Mouse (Mus musculus) ovary, postnatal 36 days (tissue): ENCODE measurements at regions not wholly inside any gene's neighbourhood (a gene's known extent, or its start where the extent isn't known, plus 50 kb on each side); places are given as distances from the start of the nearest gene placed in this dataset.
"Not testable (repeated sequence)": the region's sequence is repeated elsewhere in the genome, so short reads cannot be mapped to it uniquely, and the experiment has no call there.

Source experiments
- DNase-seq: peaks from one replicate; pipeline ENCODE4 v3.0.0; 2022; ENCODE audit warnings: low spot score, mixed read lengths

DNA sequence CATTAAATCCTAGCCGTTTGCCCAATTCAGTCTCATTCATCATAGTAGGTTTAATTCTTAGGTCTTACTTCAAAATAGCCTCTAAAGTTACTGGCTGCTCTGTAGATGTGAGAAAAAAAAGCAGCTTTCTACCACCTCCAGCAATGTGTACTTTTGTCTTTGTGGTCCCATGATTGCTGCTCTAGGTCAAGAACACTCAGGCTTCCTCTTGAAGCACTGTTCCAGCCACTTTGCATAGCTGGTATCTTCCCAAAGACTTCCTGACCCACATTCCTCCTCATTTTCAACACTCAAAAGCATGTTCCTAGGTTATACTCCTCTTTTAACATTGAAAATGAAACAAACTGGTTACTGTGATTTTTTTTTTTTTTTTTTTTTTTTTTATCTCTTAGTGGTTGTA is 973.2 kb downstream of the Ttll7 start:
- no peak for DNase-seq

DNA sequence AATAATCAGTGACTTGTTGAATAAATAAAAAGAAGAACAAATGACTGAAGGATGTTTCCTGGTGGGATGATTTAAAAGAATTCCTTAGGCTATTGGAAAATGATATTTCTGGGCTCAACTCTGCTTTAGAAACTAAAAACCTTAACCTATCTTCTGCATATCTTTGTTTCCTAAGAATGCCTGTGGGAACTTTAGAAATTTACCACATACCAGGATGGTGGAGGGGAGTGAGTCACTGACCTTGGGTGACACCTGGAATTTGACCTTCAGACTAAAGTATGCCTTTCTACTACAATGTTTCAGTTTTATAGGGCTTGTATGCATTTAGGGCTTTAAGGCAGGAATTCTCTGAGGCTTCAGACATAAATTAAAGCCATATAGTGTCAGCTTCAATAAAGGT is 972.3 kb downstream of the Ttll7 start:
- no peak for DNase-seq

DNA sequence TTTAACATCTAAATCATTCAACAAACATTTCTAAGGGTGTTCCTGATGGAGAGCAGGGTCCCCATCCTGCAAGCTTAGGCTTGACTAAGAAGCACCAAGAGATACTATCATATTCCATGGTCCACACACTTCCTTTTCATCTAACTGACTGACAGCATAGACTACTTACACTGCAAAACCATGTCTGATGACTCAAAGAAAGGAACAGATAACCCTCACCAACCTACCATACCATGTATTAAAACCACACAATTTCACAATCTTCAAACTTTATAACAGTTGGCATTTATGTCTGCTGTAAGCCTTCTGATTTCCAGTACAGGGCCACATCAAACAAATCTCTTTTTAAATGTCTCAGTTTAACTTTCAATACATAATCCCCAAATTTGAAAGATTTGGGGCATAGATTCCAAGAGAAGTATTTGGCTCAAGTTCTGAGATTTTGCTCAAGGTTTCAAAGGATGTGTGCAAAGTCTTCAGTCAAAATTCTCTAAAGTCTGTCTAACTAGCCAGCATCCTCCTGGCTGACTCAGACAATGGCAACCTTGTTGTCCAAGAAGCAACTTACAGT is 962.0 kb downstream of the Ttll7 start:
- no peak for DNase-seq

DNA sequence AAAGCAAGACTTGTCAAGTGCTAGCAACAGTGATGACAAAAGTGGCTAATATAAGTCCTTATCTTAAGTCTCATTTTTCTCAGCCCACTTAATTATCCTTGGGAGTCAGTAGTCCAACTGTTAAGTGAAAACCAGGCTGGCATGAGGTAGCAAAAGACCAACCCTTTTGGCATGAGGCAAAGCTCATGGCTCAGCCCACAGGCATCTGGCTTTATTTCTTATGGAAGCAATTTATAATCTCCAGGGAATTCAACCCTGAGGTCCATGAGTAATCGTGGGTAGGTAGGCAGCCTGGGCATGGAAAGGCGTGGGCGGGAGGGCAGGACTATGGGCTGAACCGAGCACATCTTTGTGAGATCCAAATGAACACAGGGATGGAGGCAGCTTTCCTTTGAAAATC is 950.4 kb downstream of the Ttll7 start:
- DNase-seq: no peak

DNA sequence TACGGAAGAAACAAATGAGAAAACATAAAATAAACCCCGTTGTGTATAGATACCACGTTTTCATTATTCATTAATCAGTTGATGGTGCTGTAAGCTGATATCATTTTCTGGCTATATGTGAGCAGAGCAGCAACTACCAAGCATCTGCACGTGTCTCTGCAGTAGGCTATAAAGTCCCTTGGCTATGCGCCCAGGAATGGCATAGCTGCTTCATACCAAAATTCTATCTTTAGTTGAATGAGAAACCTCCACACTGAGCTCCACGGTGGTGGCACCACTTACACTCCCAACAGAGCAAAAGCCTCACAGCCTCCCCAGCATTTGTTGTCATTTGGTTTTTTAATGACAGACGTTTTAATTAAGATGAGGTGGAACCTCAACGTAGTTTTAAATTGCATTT is 944.4 kb downstream of the Ttll7 start:
- no peak for DNase-seq

DNA sequence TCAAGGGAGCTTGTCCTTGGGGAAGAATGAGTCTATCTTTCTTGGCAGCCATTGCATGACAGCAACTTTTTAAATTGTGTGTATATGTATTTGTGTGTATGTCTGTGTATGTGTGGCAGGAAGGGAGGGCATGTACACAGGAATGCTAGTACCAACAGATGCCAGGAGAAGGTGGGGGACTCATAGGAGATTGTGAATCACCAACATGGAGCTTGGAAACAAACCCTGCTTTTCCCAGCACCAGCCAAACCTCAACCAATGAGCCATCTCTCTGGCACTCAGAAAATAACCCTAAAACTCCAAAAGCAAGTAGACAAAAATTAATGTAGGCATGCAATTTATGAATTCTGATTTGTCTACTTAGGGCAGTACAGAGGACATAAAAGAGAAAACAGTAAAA is 942.9 kb downstream of the Ttll7 start:
- DNase-seq: no peak

DNA sequence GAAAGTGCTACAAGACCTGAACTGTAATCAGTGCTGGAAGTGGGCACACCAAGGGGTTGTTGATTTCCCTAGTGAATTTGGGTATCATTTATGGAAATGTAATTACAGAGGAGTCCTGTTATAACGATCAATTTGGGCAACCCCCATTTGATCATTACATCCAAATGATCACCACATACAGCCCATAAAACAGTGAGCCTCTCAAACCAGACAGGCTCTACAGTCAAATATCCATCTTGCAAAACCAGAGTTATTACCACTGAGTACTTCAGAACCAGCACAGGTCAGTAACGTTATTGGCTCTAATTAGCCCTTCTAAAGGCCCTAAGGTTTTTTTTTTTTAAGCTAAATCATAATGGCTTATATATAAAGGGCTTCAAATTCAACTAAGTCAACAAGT is 934.4 kb downstream of the Ttll7 start:
- DNase-seq: no peak

DNA sequence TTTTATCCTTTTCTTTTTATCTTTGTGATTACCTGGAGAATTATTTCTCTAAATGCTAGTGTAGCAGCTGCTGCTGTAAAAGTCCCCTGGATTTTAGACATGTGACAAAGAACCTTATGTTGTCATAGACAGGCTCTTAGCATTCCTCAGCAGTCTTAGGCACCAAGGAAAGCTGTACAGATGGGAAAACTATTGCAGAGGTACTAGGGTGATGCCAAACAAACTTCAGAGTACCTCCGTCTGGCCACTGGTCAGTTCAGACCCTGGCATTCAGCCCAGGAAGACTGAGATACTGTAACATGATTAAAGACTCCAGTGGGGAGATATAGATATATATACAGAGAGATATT is 898.6 kb downstream of the Ttll7 start:
- no peak for DNase-seq

DNA sequence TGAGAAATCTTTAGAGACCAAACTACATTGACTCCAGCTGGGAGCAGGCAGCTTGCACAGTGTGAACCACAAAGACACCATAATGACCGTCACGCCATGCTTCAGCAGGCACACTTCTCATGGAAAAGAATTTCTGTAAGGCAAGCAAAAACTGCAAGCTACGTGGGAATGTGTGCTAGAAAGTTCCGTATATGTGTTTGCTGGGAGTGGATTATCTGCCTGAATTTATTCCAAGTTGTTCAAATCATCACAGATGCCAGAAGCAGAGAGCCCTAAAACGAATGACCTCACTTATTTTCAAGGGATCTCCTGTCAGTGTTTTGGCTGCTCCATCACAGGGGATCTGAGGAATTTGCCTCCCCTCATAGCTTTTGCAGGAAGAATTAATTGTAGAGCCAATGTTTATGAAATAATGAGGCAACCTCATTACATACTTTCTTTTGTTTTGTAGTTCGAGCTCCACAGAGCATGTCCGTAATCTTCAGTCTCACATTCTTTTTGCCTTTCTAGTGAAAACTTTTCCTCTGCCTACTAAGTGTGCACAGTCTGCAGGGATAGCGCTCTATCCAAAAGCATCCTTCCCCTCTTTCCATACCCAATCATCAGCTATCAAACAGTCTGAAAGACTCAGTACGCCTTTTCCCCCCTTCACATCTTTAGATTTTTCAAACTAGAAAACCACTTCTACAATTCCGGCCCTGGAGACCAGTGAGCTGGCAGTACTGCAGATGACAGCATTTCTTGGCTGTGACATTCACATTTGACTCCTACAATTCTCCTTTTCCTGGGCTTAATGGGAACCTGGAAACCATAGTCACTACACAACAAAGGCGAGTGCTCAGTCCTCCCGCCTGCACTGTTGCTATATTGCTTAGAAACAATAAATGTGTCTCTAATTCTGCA is 898.0 kb downstream of the Ttll7 start:
- no peak for DNase-seq

DNA sequence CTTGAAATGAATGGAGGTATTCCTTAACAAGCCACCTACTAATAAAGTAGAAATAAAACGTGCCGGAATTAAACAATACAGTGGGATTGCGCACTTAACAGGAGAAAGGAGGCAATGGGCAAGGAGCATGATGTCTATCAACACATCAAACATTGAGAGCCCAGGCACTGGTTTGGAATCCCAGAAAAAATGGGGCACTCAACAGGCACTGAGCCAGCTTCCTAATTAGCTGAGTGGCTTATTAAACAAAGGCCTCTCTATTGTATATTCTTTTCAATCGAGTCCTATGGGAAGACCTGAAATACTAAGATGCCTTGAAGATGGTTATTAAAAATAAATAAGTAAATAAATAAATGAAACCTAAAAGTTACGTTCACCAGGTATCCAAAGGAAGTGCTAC is 897.3 kb downstream of the Ttll7 start:
- DNase-seq: no peak

DNA sequence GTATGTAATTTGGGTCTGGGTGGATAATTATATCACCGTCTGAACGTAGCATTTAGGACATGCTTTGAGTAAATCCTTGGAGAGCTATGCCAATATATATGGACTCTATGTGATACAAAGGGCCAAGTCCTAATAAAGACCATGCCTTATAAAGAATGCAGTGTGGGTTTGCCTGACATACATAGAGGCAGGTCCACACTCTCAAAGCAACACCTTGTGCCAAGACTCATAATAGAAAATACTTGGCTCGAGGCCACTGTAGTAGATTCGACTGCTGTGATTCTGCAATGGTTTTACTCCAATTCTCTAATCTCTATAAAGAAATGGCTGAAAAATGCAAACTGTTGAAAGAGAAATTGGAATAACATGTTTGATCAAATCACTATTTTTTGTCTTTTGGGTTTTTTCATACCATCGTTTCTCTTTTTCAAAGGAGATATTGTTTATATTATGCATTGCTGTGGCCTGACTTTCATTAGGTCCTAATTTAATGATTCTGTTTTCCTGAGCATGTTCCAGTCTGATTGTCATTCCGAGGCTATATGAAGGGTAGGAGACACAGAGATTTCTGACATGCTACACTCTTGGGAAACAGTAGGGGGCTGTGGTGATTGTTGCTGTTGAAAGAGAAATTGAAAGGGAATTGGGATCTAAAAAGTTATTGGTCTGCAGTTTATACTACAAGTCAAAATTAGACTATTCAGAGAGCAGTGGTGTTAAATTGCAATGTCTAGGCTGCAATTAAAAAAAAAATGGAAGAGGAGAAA is 884.7 kb downstream of the Ttll7 start:
- DNase-seq: no peak

DNA sequence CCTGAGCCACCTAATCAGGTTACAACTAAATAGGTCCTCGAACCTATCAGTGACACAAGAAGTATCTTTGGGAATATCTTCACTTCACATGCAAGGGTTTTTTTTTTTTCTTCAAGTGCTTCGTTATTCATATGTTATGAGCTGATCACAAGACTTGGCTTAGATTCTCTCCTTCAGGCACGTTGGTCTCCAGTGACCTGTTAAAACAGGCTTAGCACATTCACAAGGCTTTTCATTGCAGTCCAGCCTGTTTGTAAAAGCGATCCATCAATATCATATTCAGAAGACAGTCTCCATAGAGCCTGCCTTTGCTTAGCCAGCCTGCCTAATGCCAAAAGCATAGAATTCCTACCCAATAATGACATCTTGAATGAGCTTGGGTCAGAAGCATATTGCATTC is 864.2 kb downstream of the Ttll7 start:
- DNase-seq: no peak

DNA sequence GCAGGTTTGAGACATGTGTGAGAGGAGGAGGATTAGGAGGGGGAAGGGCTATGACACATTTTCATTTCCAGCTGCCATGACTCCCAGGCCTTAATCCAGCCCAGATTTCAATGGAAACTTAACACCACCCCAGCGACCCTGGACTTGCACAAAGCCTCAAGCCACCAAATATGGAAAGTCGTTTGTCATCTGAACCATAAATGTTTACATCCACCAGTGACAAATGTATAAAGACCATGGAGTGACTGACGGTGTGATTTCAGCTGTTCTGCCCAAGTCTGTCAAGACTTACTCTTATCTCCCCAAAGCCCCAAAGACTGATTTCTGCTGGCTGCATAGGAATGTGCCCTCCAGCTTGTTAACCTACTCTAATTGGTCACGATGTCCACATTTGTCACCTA is 855.2 kb downstream of the Ttll7 start:
- DNase-seq: no peak

DNA sequence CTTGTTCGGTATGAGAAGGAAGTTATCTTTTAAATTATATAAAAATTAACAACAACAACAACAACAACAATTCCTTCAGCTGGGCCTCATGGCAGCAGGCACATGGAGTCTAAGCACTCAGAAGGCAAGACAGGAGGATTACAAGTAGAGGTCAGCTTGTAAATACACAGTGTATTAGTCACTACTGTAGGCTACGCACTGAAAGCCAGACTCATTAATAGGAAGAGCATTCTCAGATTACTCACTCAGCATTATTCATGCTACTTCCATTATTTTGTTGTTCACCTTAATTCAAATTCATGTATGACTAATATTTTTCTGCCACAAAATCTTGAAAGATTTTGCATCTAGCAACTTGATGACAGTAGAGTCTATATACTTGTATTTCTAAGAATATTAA is 831.6 kb downstream of the Ttll7 start:
- no peak for DNase-seq

DNA sequence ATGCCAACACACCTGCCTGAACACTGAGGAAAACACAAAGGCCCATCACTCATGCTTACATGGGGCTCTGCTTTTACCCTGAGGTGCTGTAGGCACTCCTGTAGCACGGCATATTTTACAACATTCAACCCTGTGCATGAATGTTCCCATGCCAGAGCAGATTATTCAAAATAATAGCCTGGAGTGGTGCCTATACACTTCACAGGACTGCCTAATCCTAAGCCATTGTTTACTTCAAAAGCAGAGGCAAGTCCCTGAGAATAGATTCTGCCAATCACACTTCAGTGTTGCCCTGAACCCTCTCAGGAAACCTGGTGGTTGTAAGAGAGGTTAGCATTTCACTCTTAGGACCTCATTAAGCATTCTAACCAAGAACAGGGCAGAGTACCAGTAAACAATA is 828.1 kb downstream of the Ttll7 start:
- no peak for DNase-seq

DNA sequence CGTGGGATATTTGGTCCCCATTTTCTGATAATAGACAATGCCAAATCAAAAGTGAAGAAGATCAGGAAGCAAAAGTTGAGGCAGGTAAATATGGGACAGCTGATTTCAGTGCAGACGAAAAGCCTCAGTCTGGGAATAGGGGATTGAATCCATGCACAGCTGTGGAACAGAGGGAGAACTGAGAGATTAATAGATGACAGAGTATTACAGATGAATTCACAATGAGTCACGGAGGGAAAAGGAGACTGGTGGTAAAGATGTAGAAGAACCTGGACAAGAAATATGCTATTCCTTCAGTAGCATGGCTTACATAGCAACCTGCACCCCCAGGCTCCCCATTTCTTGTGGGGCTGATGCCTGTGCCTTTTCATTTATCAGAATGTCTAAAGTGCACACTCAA is 810.4 kb downstream of the Ttll7 start:
- DNase-seq: no peak

DNA sequence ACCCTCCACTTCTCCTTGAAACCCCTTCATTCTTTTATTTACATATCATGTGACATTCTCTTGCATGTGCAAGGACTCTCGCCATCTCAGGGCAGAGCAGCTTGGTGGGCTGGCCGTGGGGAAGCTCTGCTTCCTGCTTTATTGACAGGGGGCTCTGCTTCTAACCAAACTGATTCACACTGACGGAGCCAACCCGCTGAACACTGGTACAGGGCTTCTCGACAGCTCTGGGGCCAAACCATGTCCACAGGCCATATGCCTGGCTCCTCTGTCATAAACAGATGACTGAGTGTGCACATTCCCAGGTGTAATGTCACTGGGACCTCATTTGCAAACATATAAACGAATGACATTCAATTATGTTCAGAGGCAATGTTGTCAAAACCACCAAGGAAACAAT is 800.7 kb downstream of the Ttll7 start:
- no peak for DNase-seq

DNA sequence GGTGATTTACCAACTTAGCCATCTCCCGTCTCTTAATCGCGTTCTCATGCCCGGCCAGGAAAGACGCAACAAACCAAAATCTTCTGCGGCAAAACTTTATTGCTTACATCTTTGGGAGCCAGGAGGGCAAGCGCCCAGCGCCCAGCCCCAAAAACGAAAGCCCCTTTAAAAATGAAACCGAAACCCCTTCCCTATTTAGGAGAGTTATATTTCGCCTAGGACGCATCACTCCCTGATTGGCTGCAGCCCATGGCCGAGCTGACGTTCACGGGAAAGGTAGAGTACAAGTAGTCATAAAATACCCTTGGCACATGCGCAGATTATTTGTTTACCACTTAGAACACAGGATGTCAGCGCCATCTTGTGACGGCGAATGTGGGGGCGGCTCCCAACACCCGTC is 783.3 kb downstream of the Ttll7 start:
- not testable (repeated sequence) for DNase-seq

DNA sequence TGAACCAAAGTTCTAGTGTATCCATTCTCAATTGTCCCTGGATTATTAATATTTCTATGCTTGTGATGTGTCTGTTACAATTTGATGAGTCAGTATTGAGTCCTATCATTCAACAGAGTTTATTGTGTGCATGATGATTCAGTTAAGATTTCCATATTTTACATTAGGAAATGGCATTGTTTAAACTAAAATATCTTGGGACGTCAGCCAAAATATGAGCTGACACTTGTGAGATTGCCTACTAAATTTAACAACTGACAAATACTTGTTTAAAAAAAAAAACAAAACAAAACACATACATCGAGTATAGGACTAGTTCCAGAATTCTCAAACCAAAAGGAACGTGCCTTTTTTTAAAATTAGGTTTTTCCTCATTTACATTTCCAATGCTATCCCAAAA is 779.0 kb downstream of the Ttll7 start:
- no peak for DNase-seq

DNA sequence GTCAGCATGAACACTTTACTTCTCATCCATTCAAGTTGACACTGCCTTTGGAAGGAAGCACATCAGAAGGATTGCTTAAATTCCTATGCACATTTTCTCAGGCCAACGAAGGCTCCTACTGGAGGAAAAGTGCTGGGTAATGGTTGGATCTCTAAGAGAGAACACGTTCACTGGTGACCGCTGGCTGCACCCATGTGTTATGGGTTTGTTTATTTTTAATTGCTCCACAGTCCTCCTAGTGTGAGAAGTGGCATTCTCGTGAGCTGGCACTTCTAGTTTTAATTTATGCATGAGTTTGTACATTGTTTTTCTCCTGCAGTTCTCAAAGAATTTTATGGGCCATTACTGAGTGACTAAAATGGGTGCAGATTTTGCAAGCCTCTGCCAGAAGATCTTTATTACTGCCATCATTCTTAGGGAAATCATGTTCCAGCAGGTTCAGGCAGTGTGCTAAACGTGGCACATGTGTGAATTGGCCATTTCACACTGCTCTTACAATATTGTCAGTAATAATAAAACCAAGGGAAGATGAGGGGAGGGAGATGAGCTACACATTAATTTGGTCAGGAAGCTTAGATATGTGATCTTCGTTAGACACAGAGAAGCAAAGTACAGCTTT is 731.6 kb downstream of the Ttll7 start:
- no peak for DNase-seq

DNA sequence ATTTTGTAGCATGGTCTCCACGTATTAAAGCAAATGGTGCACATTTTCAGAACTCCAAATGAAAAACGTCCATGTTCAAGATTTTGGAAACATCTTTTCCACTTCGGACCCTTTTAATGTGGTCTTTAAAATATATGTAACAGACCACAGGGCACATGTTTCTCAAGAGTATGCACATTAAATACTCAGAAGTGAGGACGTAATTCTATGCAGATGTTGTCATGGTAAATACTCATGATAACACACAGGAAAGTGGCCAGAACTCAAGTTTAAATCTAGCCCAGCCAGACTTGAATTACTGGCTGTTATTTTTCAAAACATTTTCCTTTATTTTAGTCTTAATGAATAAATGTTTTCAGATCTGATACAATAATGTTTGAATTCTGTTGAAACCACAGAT is 719.7 kb downstream of the Ttll7 start:
- no peak for DNase-seq

DNA sequence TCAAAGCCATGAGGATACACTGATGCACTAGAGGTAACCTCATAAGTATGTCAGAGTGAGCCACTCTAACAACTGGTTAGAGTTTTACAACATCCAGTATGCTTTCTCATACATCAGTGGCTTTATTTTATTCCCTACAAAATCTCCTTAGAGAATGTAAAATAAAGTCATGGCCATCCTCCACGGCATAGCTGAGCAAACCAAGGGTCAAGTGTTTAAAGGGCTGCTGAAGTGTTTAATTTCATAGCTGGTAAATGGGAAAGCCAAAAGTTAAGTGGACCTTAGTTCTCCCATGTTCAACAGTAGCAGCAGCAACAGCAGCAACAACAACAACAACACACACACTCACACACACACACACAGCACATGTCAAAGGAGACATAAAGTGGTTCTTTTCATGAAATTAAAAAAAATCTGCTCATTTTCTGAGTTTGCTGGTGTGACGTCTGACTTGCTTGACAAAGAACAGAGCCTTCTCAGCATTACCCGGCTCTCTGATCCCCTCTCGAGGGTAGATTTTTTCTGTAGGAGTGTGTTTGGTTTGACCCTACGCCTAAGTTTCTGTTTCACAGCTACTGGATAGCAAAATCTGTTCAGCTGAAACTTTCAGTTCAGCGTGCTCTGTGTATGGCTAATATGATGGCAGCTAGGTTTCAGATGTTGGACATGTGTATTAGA is 693.3 kb downstream of the Ttll7 start:
- DNase-seq: no peak
